Mouse (Mus musculus) natural killer cell, adult 2 months (primary cell): ENCODE data around the gene Oscar.
A peak's percentile ranks its signal among the peaks of the same experiment; 100 is the strongest.
"Not testable (repeated sequence)": the region's sequence is repeated elsewhere in the genome, so short reads cannot be mapped to it uniquely, and the experiment has no call there.

Experiments used
- DNase-seq, 2 experiments: peaks; one replicate each; pipeline ENCODE4 v3.0.0; 2022; ENCODE audit warnings: low spot score in 2 of 2

Oscar gene

DNA sequence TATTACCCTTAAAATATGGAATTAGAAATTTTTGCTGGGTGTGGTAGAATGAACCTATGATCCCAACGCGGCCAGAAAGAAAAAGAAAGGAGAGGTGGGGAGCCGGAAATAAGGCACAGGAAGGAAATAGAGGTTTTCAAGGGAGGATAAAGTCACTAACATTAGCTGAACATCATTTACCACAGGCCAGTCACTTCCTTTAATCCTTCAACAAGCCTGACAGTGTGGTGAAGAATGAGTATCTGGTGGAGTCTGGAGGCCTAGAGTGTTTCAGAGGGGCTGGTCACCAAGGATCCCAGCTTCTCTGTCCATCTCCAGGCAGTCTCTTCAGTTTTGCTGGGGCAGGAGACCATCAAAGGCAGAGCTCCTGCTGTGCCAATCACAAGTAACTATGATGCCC, 5.5 kb downstream of the Oscar start:
- no peak for DNase-seq

- DNase-seq = no peak
Observed at GRCm38 (mm10) chr7:3609082-3609481, 6.9 kb downstream of the Oscar start.

- no peak for DNase-seq
Observed at GRCm38 (mm10) chr7:3608668-3609067, 7.3 kb downstream of the Oscar start.

GRCm38 (mm10) chr7:3607391-3607790, 8.6 kb downstream of the Oscar start:
- DNase-seq = no peak

GRCm38 (mm10) chr7:3606798-3607197, 9.2 kb downstream of the Oscar start:
- peak in 1 of 2 experiments; percentile 21 for DNase-seq

DNA sequence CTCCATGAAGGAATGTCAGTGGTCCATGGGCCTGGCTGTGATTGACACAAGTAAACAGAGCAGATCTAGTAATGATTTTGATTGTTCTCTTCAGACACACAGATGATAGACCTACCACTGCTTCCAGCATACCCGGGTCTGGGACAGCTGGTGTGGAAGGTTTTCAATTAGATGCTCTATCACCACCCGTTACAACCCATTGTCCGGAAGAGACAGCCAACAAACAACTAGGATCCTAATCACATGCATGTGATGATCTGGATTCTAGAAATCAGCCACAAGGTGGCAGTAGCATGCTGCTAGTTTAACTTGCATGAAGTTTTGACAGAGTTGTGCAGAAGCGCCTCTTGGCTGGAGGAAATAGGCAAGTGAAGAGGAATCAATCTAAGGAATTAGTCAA, 14.8 kb downstream of the Oscar start:
- DNase-seq = peak; percentile 57 to 67

DNA sequence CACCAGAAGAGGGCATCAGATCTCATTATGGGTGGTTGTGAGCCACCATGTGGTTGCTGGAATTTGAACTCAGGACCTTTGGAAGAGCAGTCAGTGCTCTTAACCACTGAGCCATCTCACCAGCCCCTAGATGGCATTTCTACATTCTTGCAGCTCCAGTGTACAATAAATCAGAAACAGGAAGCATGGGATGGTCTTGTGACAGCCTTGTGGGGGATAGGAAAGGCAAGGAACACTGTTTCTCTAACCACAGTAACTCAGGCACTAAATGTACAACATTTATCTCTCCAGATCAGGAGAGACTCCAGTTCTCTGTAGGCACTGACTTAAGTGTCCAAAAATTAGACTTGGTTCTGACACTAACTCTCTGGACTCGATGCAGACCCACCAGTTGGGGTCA, 18.2 kb downstream of the Oscar start:
- not testable (repeated sequence) for DNase-seq

GRCm38 (mm10) chr7:3595146-3595545, 20.8 kb downstream of the Oscar start:
- DNase-seq = peak; percentile 30

GRCm38 (mm10) chr7:3594686-3595085, 21.3 kb downstream of the Oscar start:
- no peak for DNase-seq

DNA sequence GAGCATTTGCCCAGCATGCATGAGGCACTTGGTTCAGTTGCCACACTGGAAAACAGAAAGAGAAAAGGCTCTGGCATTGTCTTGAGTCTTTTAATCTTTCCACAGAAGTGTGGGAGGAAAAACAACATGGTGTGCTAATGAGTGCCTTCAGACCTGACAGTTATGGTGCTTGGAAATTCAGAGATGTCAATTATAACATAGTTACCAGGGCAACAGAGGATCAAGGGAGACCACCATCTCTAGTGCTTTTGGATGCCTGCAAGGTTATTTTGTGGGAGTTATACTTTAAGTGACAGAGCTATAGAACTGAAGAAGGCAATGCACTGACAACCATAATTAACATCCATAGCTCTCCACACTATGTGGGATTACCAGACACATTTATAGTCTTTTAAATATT, 22.1 kb downstream of the Oscar start:
- DNase-seq = no peak

- no peak for DNase-seq
Observed at GRCm38 (mm10) chr7:3591534-3591933, 24.4 kb downstream of the Oscar start.

GRCm38 (mm10) chr7:3590550-3590949, 25.4 kb downstream of the Oscar start:
- DNase-seq = no peak

GRCm38 (mm10) chr7:3587292-3587691, 28.7 kb downstream of the Oscar start:
- no peak for DNase-seq

GRCm38 (mm10) chr7:3586255-3586654, 29.7 kb downstream of the Oscar start:
- DNase-seq = no peak

DNA sequence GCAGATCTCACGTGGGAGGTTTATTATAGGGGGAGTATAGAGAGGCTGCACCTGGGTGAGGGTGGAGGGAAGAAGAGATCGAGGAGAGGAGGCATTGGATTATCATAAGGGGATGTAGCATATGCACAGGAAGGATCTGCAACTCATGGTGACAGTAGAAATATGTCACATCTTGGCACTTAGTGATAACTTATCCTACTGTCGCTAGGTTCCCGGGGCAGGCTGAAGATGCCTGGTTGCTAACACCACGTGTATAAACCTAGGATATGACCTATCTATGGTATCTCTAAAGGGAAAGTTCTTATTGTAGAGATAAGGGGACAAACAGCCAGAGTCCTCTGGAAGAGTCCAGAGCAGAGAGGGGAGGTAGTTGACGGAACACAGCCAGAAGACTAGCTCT, 30.2 kb downstream of the Oscar start:
- no peak for DNase-seq

- DNase-seq = no peak
Observed at GRCm38 (mm10) chr7:3580029-3580428, 35.9 kb downstream of the Oscar start.

DNA sequence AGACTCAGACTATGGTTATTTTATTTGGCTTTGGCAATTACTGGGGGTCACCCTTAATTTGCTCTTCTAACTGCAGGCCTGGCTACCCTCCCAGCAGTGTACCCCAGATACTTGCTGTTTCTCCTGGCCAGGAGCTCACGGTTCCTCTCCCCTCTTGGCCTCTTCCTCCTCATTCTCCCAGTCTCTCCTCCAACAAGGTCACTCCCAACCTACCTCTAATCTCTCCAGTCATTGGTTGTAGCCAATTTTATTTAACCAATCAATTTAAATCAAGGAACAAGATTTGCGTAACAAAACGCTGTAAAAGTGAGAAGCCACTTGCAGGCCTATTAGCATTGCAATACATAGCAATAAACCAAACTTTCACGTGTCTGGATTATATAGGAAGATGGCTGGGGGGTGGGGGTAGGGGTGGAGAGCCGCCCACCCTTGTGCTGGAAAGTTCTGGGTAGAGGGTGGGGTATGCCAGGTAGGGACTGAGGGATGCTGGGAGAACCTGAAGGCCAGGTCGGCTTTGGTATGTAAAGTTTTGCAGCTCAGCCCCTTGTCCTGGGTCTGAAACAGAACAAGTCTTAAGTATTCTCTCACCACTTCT, 36.9 kb downstream of the Oscar start:
- DNase-seq = no peak

DNA sequence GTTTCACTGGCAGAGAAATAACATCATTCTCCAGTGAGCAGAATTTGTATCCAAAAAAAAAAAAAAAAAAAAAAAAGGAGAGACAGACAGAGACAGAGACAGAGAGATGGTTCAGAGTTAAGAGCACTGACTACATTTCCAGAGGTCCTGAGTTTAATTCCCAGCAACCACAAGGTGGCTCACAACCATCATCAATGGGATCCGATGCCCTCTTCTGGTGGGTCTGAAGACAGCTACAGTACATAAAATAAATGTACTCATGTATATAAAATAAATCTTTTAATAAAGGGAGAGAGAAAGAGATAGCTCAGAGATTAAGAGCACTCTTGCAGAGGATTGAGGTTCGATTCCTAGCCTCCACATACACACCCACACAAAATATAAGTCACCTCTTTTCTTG, 37.8 kb downstream of the Oscar start:
- no peak for DNase-seq

GRCm38 (mm10) chr7:3576354-3577124, 39.4 kb downstream of the Oscar start:
- no peak for DNase-seq

GRCm38 (mm10) chr7:3574216-3574615, 41.7 kb downstream of the Oscar start:
- DNase-seq = no peak

- no peak for DNase-seq
Observed at GRCm38 (mm10) chr7:3571847-3572246, 44.1 kb downstream of the Oscar start.

- DNase-seq = not testable (repeated sequence)
Observed at GRCm38 (mm10) chr7:3570580-3570979, 45.4 kb downstream of the Oscar start.

DNA sequence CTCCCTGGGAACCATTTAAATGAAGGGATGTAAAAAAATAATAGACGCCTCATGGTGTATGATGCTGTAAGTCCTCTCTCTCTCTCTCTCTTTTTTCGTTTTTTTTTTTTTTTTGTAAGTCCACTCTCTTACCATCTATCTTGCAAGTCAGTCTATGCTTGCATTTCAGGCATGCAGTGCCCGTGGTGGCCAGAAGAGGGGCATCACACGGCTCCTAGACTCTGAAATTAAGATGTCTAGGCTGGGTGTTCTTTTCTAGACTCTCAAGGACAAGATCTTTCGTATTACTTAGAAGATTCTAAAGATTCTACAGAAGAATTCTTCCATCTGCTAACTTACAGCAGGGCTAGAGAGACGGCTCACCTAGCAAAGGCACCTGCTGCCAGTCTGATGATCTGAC, 46.2 kb downstream of the Oscar start:
- DNase-seq = no peak

DNA sequence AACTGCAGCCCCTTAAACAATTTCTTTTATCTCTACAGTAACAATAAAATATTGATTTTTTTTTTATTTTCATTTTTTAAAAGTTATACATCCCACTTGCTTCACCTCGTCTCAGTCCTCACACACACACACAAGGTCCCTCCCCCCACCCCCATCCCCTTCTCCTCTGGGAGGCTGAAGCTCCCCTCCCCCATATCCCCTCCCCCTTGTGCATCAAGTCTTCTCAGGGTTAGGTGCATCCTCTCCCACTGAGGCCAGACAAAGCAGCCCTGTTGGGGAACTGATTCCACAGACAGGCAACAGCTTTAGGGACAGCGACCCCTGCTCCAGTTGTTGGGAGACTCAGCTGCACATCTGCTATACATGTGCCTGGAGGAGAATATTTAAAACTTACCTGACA, 48.6 kb downstream of the Oscar start:
- DNase-seq = no peak
